Mouse (Mus musculus): ENCODE measurements around the gene Cog1.
"Not testable (repeated sequence)": the region's sequence is repeated elsewhere in the genome, so short reads cannot be mapped to it uniquely, and the experiment has no call there.

Cog1 gene

GRCm38 (mm10) chr11:113631862-113632261 is 17.1 kb upstream of the Cog1 start:
- DNase-seq (ENCODE audit: inconsistent ontology term): no peak

DNA sequence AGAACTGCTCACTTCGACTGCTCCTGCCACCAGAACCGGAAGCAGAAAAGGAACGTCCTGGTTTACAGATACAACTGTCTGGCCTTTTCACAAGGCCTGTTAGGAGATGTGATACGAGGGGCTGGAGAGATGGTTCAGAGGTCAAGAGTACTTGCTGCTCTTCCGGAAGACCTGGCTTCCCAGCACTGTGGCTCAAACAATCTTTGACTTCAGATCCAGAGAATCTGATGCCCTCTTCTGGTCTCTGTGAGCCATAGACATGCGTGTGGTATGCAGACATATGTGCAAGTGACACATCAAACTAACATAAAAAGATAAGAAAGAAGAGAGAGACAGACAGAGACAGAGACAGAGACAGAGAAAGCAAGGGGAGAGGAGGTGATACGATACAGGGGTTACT is 16.7 kb upstream of the Cog1 start:
- DNase-seq (ENCODE audit: inconsistent ontology term): no peak

DNA sequence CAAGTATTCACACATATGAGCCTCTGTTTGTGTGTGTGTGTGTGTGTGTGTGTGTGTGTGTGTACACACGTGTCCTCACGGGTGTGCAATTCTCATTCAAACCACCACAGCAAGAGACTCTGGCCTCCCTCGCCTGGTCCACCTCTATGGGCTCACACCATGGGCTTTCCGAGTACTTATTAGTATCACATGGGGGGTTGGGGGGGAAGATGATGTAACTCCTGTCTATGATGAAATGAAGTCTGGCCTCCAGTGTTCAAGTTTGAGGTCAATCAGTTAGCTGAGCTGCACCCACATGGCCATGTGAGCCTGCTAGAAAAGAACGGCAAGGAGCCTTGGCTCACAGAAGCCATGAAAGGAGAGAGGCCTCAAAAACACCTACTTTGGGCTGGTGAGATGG is 15.6 kb upstream of the Cog1 start:
- no peak for DNase-seq (ENCODE audit: inconsistent ontology term)

DNA sequence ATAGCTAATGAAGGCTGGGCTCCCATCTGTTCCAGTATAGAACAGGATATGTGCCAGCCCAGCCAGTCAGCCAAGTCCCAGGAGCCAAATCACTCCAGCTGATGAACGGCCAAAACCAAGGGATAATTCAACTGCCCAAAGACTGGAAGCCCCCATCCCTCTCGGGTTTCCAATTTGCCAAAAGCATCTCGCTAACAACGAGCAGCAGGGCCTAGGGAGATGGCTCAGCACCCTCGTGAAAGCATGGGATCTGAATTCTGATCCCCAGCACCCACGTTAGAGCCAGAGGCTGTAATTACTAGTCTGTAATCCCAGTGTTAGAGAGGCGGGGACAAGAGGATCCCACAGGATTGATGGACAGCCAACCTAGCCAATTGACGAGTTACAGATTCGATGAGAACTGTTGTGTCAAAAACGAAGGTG is 14.3 kb upstream of the Cog1 start:
- DNase-seq (ENCODE audit: inconsistent ontology term): peak; percentile 60

- DNase-seq (ENCODE audit: inconsistent ontology term): no peak
Measured at GRCm38 (mm10) chr11:113638680-113639079, 10.3 kb upstream of the Cog1 start.

DNA sequence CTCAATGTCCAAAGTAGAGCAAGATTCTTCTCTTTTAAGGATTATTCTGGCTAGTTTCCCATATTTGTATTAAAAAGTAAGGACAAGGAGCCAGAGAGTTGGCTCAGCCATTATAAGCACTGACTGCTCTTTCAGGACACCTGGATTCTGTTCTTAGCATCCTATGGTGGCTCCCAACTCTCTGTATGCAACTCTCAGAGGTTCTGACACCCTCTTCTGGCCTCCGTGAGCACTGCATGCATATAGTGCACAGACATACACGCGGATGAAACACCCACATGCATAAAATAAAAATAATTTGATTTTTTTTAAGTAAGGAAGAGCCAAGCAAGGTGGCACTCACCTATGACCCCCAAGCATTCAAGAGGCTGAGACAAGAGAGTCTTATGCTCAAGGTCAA is 3.8 kb upstream of the Cog1 start:
- no peak for DNase-seq (ENCODE audit: inconsistent ontology term)

- peak; percentile 80 for DNase-seq (ENCODE audit: inconsistent ontology term)
Measured at GRCm38 (mm10) chr11:113648152-113648551, 817 bp upstream of the Cog1 start.

DNA sequence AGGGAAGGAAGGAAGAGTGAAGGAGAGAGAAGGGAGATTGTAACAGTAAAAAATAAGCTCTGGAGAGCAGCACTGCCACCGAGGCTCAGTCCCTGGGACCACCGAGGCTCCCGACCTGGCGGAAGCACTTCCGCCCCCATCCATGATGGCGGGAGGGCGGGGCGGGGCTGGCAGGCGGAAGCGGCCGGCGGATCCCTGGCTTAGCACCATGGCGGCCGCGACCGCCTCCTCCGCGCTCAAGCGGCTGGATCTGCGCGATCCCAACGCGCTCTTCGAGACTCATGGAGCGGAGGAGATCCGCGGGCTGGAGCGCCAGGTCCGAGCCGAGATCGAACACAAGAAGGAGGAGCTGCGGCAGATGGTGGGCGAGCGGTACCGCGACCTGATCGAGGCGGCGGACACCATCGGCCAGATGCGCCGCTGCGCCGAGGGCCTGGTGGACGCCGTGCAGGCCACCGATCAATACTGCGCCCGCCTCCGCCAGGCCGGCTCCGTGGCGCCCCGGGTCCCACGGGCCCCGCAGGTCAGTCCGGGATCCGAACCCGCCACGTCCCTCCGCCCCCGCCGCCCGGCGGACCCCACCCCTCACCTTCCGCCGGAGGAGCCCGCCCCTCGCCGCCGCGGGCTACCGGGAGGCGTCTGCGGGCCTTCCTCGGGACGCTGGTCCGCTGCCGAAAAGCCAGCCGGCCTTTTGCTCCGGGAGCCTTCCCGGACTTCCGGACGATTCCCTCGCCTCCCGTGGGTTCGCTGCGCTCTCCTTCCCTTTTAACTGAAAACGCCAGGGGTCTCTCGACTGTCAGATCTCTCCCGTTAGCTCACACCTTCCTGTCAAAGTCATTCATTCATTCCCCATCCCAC is 613 bp downstream of the Cog1 start, which contains the start of gene Slc39a11:
TSS of gene Slc39a11 (minus strand) at position 727 of the 858 bp plus-strand sequence.
- peak; percentile 76 for DNase-seq (ENCODE audit: inconsistent ontology term)

DNA sequence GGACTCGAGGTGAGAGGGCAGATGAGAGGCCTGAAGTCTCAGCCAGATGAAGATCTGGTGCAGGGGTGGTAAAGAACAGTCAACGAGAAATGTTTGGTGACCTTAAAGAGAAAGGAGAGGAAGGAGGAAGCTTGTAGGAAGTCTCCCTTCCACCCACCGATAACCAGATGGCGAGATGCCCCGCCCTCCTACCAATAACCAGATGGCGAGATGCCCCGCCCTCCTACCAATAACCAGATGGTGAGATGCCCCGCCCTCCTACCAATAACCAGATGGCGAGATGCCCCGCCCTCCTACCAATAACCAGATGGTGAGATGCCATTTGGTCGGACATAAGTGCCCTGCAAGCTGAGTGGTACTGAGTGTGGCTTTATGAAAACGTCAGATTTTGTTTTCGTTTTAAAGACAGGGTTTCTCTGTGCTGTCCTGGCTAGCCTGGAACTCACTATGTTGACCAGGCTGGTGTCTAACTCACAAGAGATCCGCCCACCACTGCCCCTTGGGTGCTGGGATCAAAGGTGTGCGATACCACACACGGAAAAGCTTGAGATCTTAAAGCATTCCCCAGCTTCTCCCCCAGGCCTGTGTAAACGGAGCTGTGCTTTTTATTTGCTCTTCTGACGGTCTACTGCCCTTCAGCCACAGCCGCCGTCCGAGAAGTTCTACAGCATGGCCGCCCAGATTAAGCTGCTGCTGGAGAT is 2.4 kb downstream of the Cog1 start:
- DNase-seq (ENCODE audit: inconsistent ontology term): no peak

GRCm38 (mm10) chr11:113651907-113652273 is 2.9 kb downstream of the Cog1 start:
- no peak for DNase-seq (ENCODE audit: inconsistent ontology term)

GRCm38 (mm10) chr11:113652516-113652915 is 3.5 kb downstream of the Cog1 start:
- no peak for DNase-seq (ENCODE audit: inconsistent ontology term)

- no peak for DNase-seq (ENCODE audit: inconsistent ontology term)
Measured at GRCm38 (mm10) chr11:113654105-113654504, 5.1 kb downstream of the Cog1 start.

DNA sequence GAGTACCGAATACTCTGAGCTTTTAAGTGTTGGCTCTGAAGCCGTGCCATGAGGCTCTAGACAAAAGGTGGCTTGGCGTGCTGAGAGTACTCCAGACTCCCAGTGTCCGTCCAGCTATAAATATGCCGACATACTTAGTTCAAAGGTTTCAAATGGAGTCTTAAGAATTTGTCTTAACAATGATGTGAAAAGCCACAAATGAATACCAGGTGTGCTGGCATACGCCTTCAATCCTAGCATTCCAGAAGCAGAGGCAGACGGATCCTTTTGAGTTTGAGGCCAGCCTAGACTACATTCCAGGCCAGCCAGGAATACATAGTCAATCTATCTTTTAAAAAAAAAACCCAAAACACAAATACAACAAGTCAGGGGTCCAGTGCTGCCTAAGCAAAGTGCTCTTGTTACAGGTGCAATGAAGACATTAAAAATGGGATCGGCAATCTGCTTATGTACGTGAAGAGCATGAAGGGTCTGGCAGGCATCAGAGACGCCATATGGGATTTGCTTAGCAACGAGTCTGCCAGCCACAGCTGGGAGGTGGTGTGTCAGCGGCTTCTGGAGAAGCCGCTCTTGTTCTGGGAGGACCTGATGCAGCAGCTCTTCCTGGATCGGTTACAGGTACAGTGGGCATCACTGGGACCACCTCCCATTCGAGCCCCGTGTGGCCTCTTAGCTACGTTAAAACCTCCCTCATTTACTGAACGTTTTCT is 5.7 kb downstream of the Cog1 start:
- no peak for DNase-seq (ENCODE audit: inconsistent ontology term)

GRCm38 (mm10) chr11:113656511-113656932 is 7.6 kb downstream of the Cog1 start:
- peak; percentile 49 for DNase-seq (ENCODE audit: inconsistent ontology term)

DNA sequence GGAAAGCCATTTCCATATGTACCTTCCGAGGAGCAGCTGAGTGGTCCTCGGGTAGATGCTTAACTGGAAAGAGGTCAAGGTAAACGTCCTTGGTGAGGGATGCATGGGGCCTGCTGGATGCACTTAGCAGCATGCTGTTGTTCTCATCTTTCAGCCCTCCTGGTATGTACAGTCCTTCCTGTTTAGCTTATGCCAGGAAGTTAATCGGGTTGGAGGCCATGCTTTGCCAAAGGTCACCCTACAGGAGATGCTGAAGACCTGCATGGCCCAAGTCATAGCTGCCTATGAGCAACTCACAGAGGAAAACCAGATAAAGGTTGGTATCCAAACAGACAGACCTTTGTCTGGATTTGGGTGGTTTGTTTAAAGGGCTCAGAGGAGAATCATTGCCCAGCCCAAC is 8.3 kb downstream of the Cog1 start:
- no peak for DNase-seq (ENCODE audit: inconsistent ontology term)

DNA sequence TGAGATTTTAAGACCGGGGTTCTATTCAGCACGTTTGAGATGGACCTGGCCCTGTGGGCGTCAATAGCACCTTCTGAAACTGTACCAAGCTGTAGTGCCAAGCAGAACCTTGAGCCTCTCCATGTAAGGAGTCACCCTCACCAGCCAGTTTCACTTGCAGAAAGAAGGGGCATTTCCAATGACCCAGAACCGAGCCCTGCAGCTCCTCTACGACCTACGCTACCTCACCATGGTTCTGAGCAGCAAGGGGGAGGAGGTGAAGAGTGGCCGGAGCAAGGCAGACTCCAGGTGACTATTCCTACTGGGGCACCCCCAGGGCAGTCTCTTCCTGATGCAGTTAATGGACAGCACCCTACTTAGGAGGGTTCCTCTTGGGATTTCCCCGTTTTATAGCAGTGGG is 9.3 kb downstream of the Cog1 start:
- DNase-seq (ENCODE audit: inconsistent ontology term): no peak

DNA sequence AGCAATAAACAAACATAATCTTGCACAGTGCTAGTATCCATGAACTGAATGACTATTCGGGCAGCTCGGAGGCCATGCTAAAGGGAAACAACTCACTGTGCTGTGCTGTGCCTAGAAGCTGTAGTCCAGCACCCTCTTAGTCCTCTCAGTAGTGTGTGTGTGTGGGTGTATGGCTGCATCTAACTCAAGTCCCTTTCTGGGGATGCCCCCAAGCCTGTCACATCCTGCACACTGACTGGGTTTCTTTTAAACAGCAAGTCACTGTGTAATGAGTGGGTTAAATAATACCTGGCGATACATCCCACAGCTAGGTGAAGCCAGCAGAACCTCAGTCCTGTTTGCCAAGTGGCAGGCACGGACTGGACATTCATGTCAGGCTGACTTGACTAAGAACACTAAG is 9.8 kb downstream of the Cog1 start:
- DNase-seq (ENCODE audit: inconsistent ontology term): no peak

DNA sequence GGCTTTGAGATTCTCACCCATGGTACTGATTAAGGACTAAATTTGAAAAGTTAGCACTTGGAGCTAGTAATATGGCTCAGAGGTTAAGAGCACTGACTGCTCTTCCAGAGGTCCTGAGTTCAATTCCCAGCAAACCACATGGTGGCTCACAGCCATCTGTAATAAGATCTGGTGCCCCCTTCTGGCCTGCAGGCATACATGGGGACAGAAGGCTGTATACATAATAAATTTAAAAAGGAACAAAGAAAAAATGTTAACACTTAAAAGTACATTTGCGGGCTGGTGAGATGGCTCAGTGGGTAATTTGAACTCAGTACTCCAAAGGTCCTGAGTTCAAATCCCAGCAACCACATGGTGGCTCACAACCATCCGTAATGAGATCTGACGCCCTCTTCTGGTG is 11.2 kb downstream of the Cog1 start:
- not testable (repeated sequence) for DNase-seq (ENCODE audit: inconsistent ontology term)

GRCm38 (mm10) chr11:113660940-113661339 is 12.0 kb downstream of the Cog1 start:
- peak; percentile 15 for DNase-seq (ENCODE audit: inconsistent ontology term)

DNA sequence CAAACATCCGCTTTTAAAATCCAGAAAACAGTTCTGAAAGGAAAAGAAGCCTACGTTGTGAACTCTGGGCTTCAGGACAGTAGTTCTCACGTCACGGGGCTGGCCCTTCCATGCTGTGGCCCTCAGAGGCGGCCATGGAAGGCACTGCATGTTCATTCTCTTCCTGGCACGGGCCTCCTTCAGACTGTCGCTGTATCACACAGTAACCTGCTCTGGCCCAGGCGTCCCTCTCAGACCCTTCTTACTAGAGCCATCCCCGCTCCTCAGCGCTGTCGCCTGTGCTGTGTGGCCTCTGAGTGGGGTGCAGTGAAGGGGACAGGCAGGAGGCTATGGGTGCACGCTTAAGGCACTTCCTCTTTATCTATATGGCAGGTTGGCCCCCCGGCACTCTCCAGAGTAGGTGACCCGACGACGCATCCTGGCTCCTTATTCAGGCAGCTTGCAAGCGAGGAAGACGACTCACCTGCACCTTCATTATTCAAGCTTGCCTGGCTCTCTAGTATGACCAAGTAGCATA is 12.9 kb downstream of the Cog1 start:
- no peak for DNase-seq (ENCODE audit: inconsistent ontology term)

DNA sequence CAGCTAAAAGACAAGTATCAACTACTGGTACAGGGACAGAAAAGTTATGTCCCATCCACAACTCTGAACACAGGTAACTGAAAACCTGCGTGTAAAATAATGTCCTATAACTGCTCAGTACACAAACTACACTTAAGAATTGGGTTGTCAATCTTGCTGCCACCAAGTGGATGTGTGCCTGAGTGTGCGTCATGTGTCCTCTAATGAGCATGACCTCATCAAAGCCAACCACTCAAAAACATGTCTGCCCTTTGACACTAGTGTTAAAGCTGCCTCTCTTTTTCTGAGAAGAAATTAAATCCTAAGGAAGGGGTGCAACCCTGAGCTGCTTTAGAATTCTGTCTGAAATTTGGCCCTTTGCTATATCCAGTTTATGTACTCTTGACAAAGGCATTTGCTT is 15.3 kb downstream of the Cog1 start:
- no peak for DNase-seq (ENCODE audit: inconsistent ontology term)

GRCm38 (mm10) chr11:113666205-113666604 is 17.2 kb downstream of the Cog1 start:
- no peak for DNase-seq (ENCODE audit: inconsistent ontology term)

All from Muller cell, postnatal 12 days (primary cell).